Mouse (Mus musculus) right cerebral cortex, postnatal 25 days (tissue): ENCODE measurements at regions not wholly inside any gene's neighbourhood (a gene's known extent, or its start where the extent isn't known, plus 50 kb on each side); places are given as distances from the start of the nearest gene placed in this dataset.

Experiments
- DNase-seq: peaks from one replicate; pipeline ENCODE4 v3.0.0; 2022

DNA sequence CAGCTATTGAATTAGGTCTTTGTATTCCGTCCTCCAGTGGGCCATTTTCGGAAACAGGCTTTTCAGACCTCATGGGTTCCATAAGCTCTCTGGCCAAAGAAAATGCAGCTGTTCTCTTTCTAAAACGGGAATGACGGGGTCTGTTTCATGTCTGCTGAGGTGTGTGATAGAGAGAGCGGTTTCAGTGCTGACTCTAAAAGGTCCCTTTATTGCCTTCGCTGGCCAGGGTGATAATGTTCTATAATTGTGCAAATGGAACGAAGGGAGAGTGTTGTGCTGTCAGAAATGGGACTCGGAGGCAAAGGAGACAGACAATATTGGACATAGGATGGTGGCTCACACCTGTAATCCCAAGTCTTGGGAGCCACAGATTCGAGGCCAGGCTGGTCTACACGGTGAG lies 53.5 kb upstream of the Osbpl8 start:
- DNase-seq, result no peak

DNA sequence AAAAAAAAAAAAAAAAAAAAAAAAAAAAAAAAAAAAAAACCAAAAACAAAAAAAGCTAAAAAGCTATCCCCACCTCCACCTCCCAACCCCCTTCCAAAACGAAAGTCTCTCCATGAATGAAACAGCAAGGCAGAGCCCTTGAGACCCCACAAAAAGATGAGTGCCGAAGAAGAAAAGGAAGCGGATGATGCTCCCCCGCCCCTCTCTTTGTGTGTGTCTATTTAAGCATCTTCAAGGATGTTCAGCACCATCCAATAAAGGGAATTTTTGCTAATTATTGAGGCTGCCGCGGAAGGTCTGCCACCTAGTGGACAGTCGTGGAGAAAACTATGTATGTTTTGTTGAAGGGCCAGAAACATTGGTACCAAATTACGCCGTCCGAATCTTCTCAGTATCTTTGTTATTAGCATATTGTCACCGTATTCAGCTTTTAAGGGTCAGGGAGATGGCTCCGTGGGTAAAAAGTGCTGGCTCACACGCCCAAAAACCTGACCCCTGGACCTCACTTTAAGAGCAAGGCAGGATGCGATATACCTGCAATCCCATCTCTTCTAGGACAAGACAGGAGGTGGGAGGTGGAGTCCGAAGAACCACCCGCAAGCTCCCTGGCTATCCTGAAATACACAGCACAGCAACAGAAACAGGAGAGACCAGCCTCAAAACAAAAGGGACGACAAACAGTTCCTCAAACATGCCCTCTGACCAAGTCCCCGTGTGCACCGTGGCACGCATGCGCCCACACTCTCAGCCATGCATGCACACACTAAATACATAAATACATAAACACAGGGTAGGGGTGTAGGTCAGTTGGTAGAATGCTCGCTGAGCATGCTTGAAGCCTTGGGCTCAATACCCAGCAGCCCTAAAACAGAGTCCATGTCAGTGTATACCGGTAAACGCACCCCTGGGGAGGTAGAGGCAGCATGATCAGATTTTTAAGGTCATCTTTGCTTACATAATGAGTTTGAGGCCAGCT lies 55.6 kb upstream of the Osbpl8 start:
- peak; percentile 58 for DNase-seq

DNA sequence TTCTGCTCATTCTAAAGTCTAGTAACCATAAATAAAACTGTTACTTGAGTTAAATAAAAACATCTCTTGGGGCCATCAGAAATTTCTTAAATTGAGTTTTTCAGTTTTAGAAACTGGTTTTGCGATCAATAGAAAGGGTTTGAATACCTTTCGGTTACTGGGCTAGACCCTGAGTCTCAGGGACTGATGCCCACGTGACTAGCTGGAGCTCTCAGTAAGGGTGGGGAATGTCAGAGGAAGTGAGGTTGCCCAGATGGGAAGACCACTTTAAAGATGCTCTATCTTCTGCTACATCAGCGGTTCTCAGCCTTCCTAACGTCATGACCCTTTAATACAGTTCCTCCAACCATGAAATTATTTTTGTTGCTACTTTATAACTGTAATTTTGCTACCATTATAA lies 56.7 kb upstream of the Osbpl8 start:
- DNase-seq, result no peak

DNA sequence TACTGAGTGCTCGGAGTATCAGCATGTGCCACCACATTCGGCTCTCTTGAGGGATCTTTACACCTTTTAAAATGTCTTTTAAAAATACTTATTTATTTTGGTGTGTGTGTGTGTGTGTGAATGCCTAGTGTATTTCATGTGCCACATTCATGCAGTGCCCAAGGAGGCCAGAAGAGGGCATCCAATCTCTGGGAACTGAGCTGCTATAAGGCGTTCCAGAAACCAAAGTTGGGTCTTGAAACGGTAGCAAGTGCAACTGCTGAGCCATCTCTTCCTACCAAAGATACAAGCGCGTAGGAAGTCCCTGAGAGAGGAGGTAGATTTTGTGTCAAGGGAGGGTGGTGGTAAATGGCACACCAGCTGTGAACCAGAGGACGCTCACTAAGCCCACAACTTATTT lies 57.2 kb upstream of the Osbpl8 start:
- peak; percentile 33 for DNase-seq

DNA sequence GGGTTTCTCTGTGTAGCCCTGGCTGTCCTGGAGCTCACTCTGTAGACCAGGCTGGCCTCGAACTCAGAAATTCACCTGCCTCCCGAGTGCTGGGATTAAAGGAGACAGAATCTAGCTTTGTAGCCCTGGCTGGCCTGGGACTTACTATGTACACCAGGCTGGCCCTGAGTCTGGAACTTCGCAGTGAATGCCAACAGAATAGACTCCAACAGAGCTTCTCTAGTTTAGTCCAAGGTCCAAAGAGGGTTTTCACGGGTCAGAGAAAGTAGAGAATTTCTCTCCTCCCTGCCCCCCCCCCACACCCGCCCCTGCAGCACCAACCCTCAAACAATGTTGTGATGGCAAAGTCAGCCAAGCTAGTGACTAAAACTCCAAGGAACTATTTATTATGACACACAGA lies 58.1 kb upstream of the Osbpl8 start:
- DNase-seq, result no peak

DNA sequence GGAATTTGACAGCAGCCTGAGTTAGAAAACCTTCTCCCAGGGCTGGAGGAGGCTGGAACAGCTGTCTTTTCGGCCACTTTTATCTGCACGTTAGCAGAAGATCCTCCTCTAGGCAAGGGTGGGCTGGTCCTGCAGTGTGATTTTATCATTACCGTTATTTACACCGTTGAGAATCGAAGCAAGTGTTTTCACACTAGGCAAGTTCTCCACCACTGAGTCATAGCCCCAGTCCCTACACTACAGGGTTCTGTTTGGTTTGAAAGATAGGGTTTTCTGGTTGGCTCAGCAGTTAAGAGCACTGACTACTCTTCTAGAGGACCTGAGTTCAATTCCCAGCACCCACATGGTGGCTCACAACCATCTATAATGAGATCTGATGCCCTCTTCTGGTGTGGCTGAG lies 58.9 kb upstream of the Osbpl8 start:
- DNase-seq, result no peak

DNA sequence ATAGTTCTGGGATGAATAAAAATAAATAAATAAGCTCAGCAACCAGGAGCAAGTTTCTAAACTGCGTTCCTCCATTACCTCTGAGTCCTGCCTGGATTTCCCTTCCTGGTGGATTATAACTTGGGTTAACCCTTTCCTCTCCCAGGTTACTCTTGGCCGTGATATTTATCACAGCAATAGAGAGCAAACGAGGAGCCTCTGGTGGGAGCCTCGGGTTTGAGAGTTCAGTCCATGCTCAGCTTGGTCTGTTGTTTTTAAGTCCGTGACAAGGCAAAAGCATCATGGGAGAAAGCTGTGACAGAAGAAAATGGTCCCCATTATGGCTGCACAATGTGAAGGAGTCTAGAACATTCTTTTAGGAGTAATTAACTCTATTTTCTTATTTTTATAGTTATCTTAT lies 61.0 kb upstream of the Osbpl8 start:
- DNase-seq, result no peak

DNA sequence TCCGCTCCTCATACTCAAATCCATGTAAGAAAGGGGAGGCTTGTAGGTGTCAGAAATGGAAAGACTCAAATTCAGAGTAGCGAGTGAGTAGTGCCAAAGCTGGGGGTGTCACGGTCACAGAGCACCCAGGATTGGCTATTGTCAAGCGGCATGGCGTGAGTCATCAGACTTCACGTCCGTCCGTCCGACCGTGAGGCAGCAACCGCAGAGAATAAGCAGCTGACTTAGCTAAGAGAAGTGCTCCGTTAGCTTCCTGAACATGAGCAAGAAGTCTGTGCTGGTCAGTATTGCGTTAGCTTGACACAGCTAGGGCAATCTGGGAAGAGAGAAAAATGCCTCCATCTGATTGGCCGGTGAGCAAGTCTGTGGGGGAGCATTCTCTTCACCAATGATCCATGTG lies 61.5 kb upstream of the Osbpl8 start:
- DNase-seq, result no peak

DNA sequence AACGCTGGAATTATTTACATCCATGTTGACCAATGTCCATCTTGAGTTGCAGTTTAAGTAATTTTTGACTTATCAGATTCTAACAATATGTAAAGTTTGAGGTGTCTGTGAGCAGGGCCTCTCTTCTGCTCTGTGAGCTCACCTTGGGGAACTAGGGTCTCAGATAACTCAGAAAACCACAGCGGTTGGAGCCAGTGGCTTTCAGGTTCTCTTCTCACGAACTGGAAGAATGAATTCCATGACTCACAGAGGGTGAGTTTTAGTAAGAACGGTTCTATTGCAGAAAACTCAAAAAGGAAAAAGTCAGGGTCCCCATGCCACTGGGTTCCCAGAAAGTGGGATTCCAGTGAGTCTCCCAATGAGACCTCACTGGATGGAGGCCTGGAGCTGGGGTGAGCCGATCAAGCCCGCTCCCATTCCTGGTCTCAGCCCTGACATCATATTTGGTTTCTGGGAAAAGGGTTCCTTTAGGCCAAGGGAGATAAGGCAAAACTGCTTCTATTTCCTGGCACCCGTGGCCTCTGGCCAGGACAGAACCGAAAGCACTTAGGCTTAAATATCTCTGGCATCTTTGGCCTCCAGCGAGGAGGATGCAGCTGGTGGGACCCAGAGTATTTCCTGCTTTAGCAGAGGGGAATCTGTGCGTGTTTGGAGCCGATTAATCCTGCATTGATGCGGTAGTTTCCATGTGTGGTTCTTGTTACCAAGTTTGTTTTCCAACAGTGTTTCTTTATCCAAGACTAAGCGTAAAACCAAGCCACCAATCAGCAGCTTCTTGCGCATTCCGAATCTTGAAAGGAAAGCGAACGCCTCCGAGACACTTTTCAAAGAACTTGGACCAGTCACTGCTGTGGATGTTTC lies 62.4 kb upstream of the Osbpl8 start:
- DNase-seq, result no peak

DNA sequence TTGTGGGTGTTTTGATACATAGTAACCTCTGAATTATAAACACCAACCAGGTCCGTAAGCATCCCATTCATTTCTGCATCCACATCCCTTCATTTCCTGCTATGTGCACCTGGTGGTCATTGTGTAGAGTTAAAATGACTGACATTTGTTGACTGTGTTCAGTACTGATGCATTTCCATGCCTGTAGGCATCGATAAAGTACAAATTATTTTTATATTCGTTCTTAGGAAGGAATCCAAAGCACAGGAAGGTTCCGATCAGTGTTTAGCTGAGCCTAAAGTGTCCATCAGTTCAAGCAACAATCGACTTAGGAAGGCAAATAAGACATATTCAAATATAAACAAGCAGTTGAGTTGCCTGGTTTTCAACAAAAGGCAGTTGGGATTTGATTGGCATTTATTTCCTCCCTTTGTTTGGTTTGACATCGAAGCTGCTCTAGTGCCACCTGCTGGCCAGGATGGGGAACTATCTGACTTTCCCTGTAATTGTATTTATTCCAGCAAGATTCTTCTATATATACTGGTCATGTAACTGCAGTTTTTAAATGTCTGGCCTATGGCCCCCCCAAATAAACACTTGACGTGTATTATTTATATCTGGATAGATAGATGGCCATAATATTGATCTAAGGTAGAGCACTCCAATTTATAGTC lies 64.6 kb upstream of the Osbpl8 start:
- peak; percentile 66 for DNase-seq

DNA sequence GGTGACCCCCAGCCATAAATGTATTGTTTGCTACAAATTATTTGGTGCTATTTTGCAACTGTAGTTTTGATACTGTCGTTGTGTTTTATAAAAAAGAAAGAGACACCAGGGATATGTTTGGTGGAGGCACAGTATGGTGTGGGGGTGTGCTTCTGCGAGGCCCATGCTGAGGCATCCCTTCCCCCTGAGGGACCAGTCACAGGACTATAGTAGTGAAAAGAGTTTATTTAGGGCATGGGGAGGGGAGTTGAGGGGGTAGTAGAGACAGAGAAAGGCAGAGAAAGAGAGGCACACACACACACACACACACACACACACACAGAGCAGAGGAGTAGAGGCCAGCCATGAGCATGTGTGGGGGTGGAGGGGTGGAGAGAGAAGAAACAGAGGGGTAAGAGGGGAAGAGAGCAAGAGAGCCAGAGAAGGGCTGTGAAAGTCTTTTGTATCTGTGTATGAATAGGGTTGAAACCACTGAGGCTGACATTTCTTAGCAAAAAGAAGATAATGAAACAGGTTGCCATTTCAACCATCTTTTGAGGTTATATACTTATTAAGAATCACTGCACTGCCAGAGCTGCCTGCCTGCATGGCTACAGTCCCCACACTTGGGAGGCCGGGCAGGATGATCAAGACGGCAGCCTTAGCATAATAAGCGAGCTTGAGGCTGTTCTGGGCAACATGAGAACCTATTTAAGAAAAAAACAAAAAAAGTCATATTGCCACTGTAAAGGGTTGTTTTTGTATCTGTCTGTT lies 65.3 kb upstream of the Osbpl8 start:
- no peak for DNase-seq

DNA sequence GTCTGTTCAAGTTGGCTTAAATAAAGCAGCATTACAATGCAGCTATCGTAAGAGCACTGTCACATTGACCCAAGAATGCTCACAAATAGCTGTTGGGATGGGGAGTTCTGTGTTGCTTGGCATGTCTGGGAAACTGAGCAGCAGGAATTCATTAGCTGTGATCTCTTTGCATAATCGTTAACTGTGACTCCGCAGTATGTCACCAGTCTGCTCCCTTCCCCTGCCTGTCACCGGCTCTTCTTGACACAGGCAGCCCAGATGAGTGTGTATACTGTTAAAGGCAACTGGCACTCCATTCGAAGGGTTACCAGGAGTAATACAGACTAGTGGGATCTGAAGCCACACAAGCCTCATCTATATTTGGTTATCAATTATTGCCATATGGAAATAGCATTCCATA lies 67.3 kb upstream of the Osbpl8 start:
- no peak for DNase-seq

DNA sequence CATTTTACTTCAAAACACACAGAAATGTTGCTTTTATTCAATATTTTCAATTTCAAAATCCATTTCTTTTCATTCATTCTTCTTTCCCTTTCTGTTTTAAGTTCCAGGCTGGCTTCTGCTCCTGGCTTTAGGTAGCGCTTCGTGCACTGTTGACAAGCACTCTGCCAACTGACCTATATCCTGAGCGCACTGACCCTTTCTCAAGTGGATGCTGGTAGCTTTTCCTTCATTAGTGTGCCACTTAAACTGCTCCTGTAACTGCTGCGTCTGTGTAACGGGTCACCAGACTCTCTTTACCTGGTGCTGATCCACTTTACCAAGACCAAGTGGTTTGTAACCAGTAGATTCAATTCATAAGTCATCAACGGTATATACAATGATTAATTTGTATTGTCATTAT lies 67.7 kb upstream of the Osbpl8 start:
- DNase-seq, result no peak

DNA sequence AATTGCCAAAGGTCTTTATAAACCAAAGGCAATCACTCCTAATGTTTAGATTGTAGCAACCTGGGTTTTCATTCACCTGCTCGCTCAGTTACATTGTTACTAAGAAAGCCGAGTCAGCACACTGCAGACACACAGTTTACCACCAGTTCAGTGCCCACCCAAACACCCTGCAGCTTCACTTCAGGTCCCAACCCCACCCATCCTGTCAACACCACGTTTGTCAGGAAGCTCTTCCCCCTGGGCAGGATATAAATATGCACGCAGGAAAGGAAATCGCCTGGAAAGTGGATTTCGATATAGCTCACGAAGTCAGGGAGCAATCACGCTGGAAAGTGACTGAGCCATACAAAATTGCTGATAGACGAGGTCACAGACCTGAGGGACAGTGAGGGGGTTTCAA lies 70.1 kb upstream of the Osbpl8 start:
- DNase-seq, result no peak

DNA sequence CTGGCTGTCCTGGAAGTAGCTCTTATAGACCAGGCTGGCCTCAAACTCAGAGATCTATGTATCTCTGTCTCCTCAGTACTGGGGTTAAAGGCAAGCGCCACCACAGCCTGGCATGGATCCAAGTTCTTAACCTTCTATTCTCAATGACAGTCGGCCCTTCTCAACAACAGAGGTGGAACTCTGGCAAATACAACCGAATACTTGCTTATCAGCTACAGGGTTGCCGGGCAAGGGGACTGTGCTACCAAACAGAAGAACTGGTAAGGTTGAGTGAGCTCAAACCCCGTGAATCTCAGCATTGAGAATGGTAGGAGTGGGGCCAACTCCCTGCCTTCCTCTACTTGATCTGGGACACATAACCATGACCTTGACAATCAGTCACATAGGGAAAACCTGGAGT lies 75.2 kb upstream of the Osbpl8 start:
- no peak for DNase-seq

DNA sequence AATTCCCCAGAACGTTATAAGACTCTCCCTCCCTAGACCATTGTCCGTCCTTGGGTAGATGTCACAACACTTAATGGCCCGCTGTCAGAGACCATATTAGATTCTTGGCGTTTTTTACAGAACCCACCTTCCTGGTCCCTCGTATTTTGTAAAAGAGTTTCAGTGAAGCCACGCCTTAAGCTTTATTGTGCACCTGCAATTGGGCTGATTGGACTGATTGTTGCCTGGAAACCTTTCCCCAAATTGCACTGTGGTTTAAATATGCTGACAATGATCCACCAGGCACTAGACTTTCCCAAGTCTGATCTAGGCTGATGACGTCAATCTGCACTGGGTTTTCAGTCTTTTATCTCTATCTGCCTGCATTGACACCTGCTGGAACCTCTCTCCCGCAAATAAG lies 75.6 kb upstream of the Zdhhc17 start:
- DNase-seq, result no peak

DNA sequence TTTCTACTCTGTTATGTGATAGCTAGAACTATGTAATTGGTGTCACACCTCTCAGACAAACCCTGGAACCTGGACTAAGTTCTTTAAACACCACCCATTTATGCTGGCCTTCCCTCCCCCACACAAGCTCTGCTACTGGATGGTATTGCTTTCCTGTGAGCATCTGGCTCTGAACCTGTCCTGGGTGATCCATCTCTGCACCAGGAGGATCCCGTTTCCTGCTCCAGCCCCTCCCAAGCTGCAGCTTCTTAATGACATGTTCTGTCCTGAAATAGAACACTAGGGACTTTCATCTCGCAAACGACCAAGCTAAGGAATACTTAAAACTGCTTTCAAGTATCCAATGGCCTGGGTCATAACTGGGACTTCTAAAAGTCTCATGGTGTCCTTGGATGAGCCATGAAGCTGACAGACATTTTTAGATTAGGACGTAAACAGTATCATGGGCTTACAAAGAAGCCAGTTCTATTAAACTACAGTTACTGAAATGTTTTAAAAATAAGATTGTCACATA lies 74.4 kb upstream of the Zdhhc17 start:
- DNase-seq, result no peak

DNA sequence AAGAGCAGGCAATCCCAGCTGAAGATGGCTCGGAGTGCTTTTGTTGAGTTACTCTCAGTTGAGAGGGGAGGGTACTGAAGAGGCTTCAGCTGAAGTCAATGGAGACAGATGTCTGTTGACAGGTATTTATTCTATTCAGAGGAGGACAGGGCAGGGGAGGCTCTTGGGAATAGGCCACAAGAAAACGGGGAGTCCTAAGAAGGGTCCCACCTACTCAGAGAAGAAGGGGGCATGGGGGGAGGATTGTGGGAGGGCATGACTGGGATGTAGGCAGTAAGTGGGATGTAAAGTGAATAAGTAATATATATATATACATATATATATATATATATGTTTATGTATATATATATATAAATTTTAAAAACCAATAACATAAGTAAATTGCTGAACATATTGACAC lies 73.9 kb upstream of the Zdhhc17 start:
- DNase-seq, result no peak

DNA sequence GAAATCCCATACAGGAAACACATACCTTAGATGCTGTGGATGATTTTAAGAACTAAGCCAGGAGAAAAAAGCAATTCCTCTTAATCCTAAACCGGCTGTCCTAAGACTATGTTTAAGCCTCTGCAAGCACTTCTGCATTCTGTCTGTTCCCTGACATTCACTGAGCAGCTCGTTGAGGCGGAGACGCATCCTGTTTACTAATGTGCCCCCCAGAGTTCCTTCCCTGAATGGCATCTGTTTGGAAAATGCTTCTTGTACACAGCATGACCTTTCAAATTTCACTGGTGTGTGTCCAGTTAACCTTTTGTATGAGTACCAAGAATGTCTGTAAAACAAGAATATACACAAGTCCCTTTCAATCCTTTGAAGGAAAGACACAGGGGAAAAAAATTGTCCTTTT lies 73.4 kb upstream of the Zdhhc17 start:
- DNase-seq, result no peak

DNA sequence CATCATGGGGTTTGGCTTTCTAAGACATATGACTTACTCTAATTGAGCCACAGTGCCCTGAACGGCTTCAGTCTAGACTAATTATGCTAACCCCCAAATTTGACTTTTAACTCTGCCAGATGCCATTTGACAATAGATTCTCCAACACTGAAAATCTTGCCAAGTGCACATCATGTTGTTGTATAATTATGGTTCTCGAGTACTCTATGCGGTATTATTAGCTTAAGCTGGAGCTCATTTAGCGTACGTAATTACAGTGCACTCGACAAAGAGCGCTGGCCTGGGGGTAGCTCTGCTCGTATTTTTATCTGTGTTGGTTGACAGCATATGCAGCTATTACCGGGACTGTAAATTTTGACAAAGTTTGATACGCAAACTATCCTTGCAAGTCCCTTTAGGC lies 70.4 kb upstream of the Zdhhc17 start:
- DNase-seq, result no peak

DNA sequence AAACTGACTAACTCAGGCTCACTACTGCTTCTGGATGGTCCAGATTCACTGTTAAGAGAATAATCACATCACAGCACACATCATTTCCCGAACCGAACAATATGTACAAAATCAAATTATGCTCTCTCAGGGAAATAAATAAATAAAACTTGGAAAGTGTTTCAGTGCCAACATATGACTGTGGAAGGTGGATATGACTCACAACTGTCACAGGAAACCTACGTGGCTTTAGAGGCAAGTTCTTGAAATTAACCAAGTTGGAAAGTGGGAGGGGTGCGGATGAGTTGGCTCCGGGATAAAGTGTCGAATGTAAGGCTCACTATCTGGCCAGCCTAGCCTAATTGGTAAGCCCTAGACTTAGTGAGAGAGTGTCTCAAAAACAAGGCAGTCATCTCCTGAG lies 69.1 kb upstream of the Zdhhc17 start:
- no peak for DNase-seq

DNA sequence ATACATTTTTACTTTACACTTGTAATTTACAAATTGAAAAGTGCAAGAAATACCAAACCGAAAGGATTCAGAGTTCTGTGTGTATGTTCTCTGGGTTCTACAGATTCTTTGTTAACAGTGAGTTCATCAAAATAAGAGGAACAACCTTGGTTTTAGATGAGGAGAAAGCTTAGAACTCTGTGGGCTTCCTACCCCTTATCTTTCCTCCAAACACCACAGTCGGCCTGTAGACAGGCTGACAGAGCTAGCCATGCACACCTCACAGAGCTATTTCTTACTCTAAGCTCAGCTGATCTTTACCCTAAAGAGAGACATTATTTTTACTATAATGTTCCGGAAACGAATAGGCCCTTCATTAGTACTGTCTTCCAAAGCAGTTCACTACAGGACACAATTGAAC lies 67.7 kb upstream of the Zdhhc17 start:
- DNase-seq, result no peak
